Mouse (Mus musculus) forebrain, embryonic 11.5 days (tissue): ENCODE measurements around the gene Dusp27. TPM values are rescaled to one million over a fixed set of nuclear protein-coding genes. Genes with fewer than 3 reads are reported as not detected.
A peak's percentile ranks its signal among the peaks of the same experiment; 100 is the strongest.

Source experiments
- ATAC-seq: fragments of 200-750 bp; cut with Nextera tagmentation; replicated peaks from 2 replicates; pipeline ENCODE4 v1.8.0; 2017; ENCODE audit warnings: moderate TSS enrichment; ENCODE audit not compliant: low FRiP score
- DNase-seq: peaks from one replicate; pipeline ENCODE4 v3.0.0-alpha.2; 2017; ENCODE audit warnings: low spot score
- H3K27ac ChIP-seq: fragments of 300-500 bp; sonication (generic); 2 replicates; pipeline ENCODE4 v1.5.1; 2014; ENCODE audit warnings: low read depth, low read length
- H3K27me3 ChIP-seq: fragments of 300-500 bp; sonication (generic); 2 replicates; pipeline ENCODE4 v1.6.1; 2014; ENCODE audit warnings: mild to moderate bottlenecking, low read length, mixed read lengths; ENCODE audit not compliant: control insufficient read depth, insufficient read depth
- H3K36me3 ChIP-seq: fragments of 300-500 bp; sonication (generic); 2 replicates; pipeline ENCODE4 v1.6.1; 2014; ENCODE audit warnings: mild to moderate bottlenecking, low read length, moderate library complexity, mixed read lengths; ENCODE audit not compliant: control insufficient read depth, insufficient read depth
- H3K4me1 ChIP-seq: fragments of 300-500 bp; sonication (generic); replicated peaks from 2 replicates; pipeline ENCODE4 v1.6.1; 2014; ENCODE audit warnings: low read length, mixed read lengths; ENCODE audit not compliant: control insufficient read depth, insufficient read depth
- H3K4me2 ChIP-seq: fragments of 300-500 bp; sonication (generic); 2 replicates; pipeline ENCODE4 v1.6.1; 2014; ENCODE audit warnings: low read depth, mild to moderate bottlenecking, low read length, moderate library complexity, mixed read lengths; ENCODE audit not compliant: severe bottlenecking
- H3K4me3 ChIP-seq: fragments of 300-500 bp; sonication (generic); 2 replicates; pipeline ENCODE4 v1.5.1; 2014; ENCODE audit warnings: low read depth, low read length
- H3K9ac ChIP-seq: fragments of 300-500 bp; sonication (generic); 2 replicates; pipeline ENCODE4 v1.6.1; 2014; ENCODE audit warnings: low read length
- H3K9me3 ChIP-seq: fragments of 300-500 bp; sonication (generic); 2 replicates; pipeline ENCODE4 v1.6.1; 2016; ENCODE audit warnings: low read length, mixed read lengths; ENCODE audit not compliant: control insufficient read depth
- WGBS: fragments of 180-500 bp; shearing (Covaris S2); extraction: QIAGEN DNeasy Blood & Tissue Kit; methylation state at CpG from one replicate; pipeline ENCODE4 v1.1.7; 2014; 5-methylcytosine and 5-hydroxymethylcytosine counted together
- polyA plus RNA-seq: library from polyadenylated mRNA; unstranded; fragments of >200 nt; fragmentation: Nextera tagmentation; extraction: Ambion mirVana; gene quantifications from 2 replicates; pipeline ENCODE4 v1.2.1, GENCODE M21; 2014

Gene Dusp27
- polyA plus RNA-seq, 1 experiment from 2014 or later, result 1.8 TPM

GRCm38 (mm10) chr1:166104858-166105257, 22.9 kb downstream of the Dusp27 start:
- no peak overlapping the region for H3K27ac ChIP-seq
- ATAC-seq, result no peak
- H3K27me3 ChIP-seq, result no peaks in the 10 kb centered on the region
- no peaks in the 10 kb centered on the region for H3K36me3 ChIP-seq
- DNase-seq, result no peak
- WGBS, result 95% methylated on average over 3 of the region's 3 CpGs
- no peaks in the 10 kb centered on the region for H3K4me1 ChIP-seq
- no peaks in the 10 kb centered on the region for H3K9me3 ChIP-seq
- H3K9ac ChIP-seq, result no peak overlapping the region
- no peak overlapping the region for H3K4me2 ChIP-seq
- H3K4me3 ChIP-seq, result no peak overlapping the region

- Histone ChIP-seq H3K4me1 (no peaks in the 10 kb centered on the region), H3K4me3 (no peak overlapping the region), H3K9ac (no peak overlapping the region), H3K4me2 (no peak overlapping the region), H3K36me3 (no peaks in the 10 kb centered on the region), H3K9me3 (no peaks in the 10 kb centered on the region), H3K27ac (no peak overlapping the region), H3K27me3 (no peaks in the 10 kb centered on the region)
- no peak for ATAC-seq
- 72% methylated on average over 11 of the region's 11 CpGs for WGBS
- no peak for DNase-seq
Measured at GRCm38 (mm10) chr1:166102920-166103608, 24.7 kb downstream of the Dusp27 start.

- ATAC-seq, result no peak
- H3K9ac ChIP-seq, result no peak overlapping the region
Measured at GRCm38 (mm10) chr1:166098120-166098519, 29.6 kb downstream of the Dusp27 start.

GRCm38 (mm10) chr1:166094462-166094861, 33.3 kb downstream of the Dusp27 start:
- ATAC-seq, result no peak
- H3K4me2 ChIP-seq, result no peak overlapping the region

More at GRCm38 (mm10) chr1:166098120-166098519, 29.6 kb downstream of the Dusp27 start:
- H3K4me2 ChIP-seq, result no peak overlapping the region
- H3K36me3 ChIP-seq, result no peaks in the 10 kb centered on the region
- DNase-seq, result no peak
- H3K4me1 ChIP-seq, result no peaks in the 10 kb centered on the region
- no peaks in the 10 kb centered on the region for H3K9me3 ChIP-seq
- H3K4me3 ChIP-seq, result no peak overlapping the region
- no peaks in the 10 kb centered on the region for H3K27me3 ChIP-seq
- no peak overlapping the region for H3K27ac ChIP-seq
- 97% methylated on average over 2 of the region's 2 CpGs for WGBS

GRCm38 (mm10) chr1:166090306-166090705, 37.4 kb downstream of the Dusp27 start:
- Histone ChIP-seq H3K9ac (no peak overlapping the region), H3K4me1 (peaks cover 3% of the 10 kb centered on the region; the same call in 1 of the 2 replicates), H3K4me2 (no peak overlapping the region), H3K27ac (no peak overlapping the region), H3K9me3 (no peaks in the 10 kb centered on the region), H3K36me3 (no peaks in the 10 kb centered on the region), H3K4me3 (no peak overlapping the region), H3K27me3 (no peaks in the 10 kb centered on the region)
- WGBS, result 85% methylated on average over 2 of the region's 2 CpGs
- ATAC-seq, result no peak
- DNase-seq, result no peak

More at GRCm38 (mm10) chr1:166094462-166094861, 33.3 kb downstream of the Dusp27 start:
- no peaks in the 10 kb centered on the region for H3K9me3 ChIP-seq
- DNase-seq, result no peak
- H3K36me3 ChIP-seq, result no peaks in the 10 kb centered on the region
- H3K27ac ChIP-seq, result no peak overlapping the region
- WGBS, result 85% methylated on average over 3 of the region's 3 CpGs
- no peak overlapping the region for H3K9ac ChIP-seq
- no peaks in the 10 kb centered on the region for H3K4me1 ChIP-seq
- no peaks in the 10 kb centered on the region for H3K27me3 ChIP-seq
- H3K4me3 ChIP-seq, result no peak overlapping the region

GRCm38 (mm10) chr1:166089739-166090138, 38.0 kb downstream of the Dusp27 start:
- no peak for DNase-seq
- 80% methylated on average over 4 of the region's 4 CpGs for WGBS
- no peaks in the 10 kb centered on the region for H3K36me3 ChIP-seq
- H3K9ac ChIP-seq, result no peak overlapping the region
- H3K4me1 ChIP-seq, result peaks cover 3% of the 10 kb centered on the region; the same call in 1 of the 2 replicates
- no peak for ATAC-seq
- H3K9me3 ChIP-seq, result no peaks in the 10 kb centered on the region
- no peak overlapping the region for H3K4me3 ChIP-seq
- H3K27me3 ChIP-seq, result no peaks in the 10 kb centered on the region
- H3K4me2 ChIP-seq, result no peak overlapping the region
- H3K27ac ChIP-seq, result no peak overlapping the region

GRCm38 (mm10) chr1:166089337-166089736, 38.4 kb downstream of the Dusp27 start:
- Histone ChIP-seq H3K27me3 (no peaks in the 10 kb centered on the region), H3K36me3 (no peaks in the 10 kb centered on the region), H3K4me3 (no peak overlapping the region), H3K9ac (no peak overlapping the region), H3K4me2 (no peak overlapping the region), H3K27ac (no peak overlapping the region), H3K9me3 (no peaks in the 10 kb centered on the region), H3K4me1 (peaks cover 3% of the 10 kb centered on the region; the same call in 1 of the 2 replicates)
- 87% methylated on average over 3 of the region's 3 CpGs for WGBS
- ATAC-seq, result no peak
- no peak for DNase-seq

GRCm38 (mm10) chr1:166088446-166089170, 39.1 kb downstream of the Dusp27 start:
- no peaks in the 10 kb centered on the region for H3K36me3 ChIP-seq
- WGBS, result 72% methylated on average over 19 of the region's 19 CpGs
- H3K27ac ChIP-seq, result no peak overlapping the region
- no peaks in the 10 kb centered on the region for H3K27me3 ChIP-seq
- no peak overlapping the region for H3K4me3 ChIP-seq
- no peak overlapping the region for H3K4me2 ChIP-seq
- ATAC-seq, result no peak
- H3K9ac ChIP-seq, result peak overlapping the region; percentile 20; the same call in 1 of the 2 replicates
- DNase-seq, result no peak
- peaks cover 3% of the 10 kb centered on the region; the same call in 1 of the 2 replicates for H3K4me1 ChIP-seq
- no peaks in the 10 kb centered on the region for H3K9me3 ChIP-seq
